22 mouse cellular contexts compared by ENCODE assay signal in genomic region chr1:181291966-181292365, GRCm38 (mm10).
DNase-seq lines count a peak whose midpoint lies in the region; ATAC-seq and TF ChIP-seq lines count a peak whose summit lies in the region.
"Had no signal": no experiment of that assay in that cellular context is flagged by ENCODE, and none has a peak within 500 bp of the region (broad histone marks: within the 10 kb centered on the region; RNA-seq: fewer than 3 reads in every experiment).

No protein-coding gene starts in this region.

- DNase-seq in layer of hippocampus, adult 2 months (ENCODE audit: low spot score in 2 of 2), result no peak
- DNase-seq in layer of hippocampus, adult 18-20 months (ENCODE audit: low spot score in 2 of 2), result no peak
- peak; percentile 6 for DNase-seq in liver, postnatal 0 days
- DNase-seq in liver, result no peak
- peak; percentile 11 for DNase-seq in stomach, postnatal 0 days (ENCODE audit: low spot score)
- no peak for DNase-seq in lung, postnatal 4 days
- DNase-seq: adrenal gland, adult 2 months; adrenal gland, postnatal 10 days; adrenal gland, postnatal 25 days; cerebellum, adult 11 months; cerebellum, adult 18-20 months; cerebellum, adult 8-10 months; cerebellum, adult 9-11 months; cerebellum, postnatal 14 days; cerebellum, postnatal 36 days; embryo, embryonic 11 days had no signal

- peak overlapping the region; percentile 12; the same call in 1 of the 2 replicates for H3K27ac ChIP-seq in layer of hippocampus, adult 2 months
- no peak overlapping the region for H3K27ac ChIP-seq in liver, postnatal 0 days (ENCODE audit: low read depth)
- H3K27ac ChIP-seq in stomach, postnatal 0 days (replicated peaks), result no peak overlapping the region
- H3K27ac ChIP-seq: embryonic facial prominence, embryonic 13.5 days; embryonic facial prominence, embryonic 15.5 days; forebrain, embryonic 10.5 days; forebrain, embryonic 12.5 days had no signal

- H3K4me1 ChIP-seq in liver, postnatal 0 days (ENCODE audit: insufficient read depth), result no peaks in the 10 kb centered on the region
- H3K4me1 ChIP-seq in stomach, postnatal 0 days (replicated peaks; ENCODE audit: control insufficient read depth, insufficient read depth), result no peaks in the 10 kb centered on the region
- H3K4me1 ChIP-seq: embryonic facial prominence, embryonic 15.5 days; forebrain, embryonic 12.5 days had no signal

- no peak overlapping the region for H3K4me3 ChIP-seq in layer of hippocampus, adult 2 months
- no peak overlapping the region for H3K4me3 ChIP-seq in liver, postnatal 0 days (ENCODE audit: low read depth, low read length)
- H3K4me3 ChIP-seq in stomach, postnatal 0 days (ENCODE audit: low read depth, low read length), result no peak overlapping the region
- H3K4me3 ChIP-seq: embryonic facial prominence, embryonic 13.5 days; embryonic facial prominence, embryonic 15.5 days; erythroblast, embryonic 14.5 days; forebrain, embryonic 10.5 days; forebrain, embryonic 12.5 days had no signal

- TF ChIP-seq CTCF in layer of hippocampus, adult 2 months (conservative IDR thresholded peaks at IDR 0.05), result no peak
- no peak for TF ChIP-seq CTCF in liver, postnatal 0 days (IDR thresholded peaks at IDR 0.05; ENCODE audit: low read depth)
- no peak for TF ChIP-seq CTCF in stomach, postnatal 0 days (IDR thresholded peaks at IDR 0.05; ENCODE audit: low read depth)

- H3K9ac ChIP-seq in liver, postnatal 0 days (replicated peaks), result no peak overlapping the region
- no peak overlapping the region for H3K9ac ChIP-seq in stomach, postnatal 0 days (ENCODE audit: low read length)
- H3K9ac ChIP-seq: embryonic facial prominence, embryonic 13.5 days; embryonic facial prominence, embryonic 15.5 days; forebrain, embryonic 12.5 days had no signal

- no peaks in the 10 kb centered on the region for H3K27me3 ChIP-seq in liver, postnatal 0 days (ENCODE audit: insufficient read depth, low read length)
- no peaks in the 10 kb centered on the region for H3K27me3 ChIP-seq in stomach, postnatal 0 days (ENCODE audit: control insufficient read depth, insufficient read depth, low read length)
- H3K27me3 ChIP-seq: embryonic facial prominence, embryonic 13.5 days; embryonic facial prominence, embryonic 15.5 days; forebrain, embryonic 12.5 days had no signal

- no peaks in the 10 kb centered on the region for H3K36me3 ChIP-seq in liver, postnatal 0 days (replicated peaks; ENCODE audit: insufficient read depth, low read length)
- H3K36me3 ChIP-seq in stomach, postnatal 0 days (ENCODE audit: control insufficient read depth, insufficient read depth, low read length), result no peaks in the 10 kb centered on the region
- H3K36me3 ChIP-seq: embryonic facial prominence, embryonic 13.5 days; embryonic facial prominence, embryonic 15.5 days; forebrain, embryonic 10.5 days; forebrain, embryonic 12.5 days had no signal

- WGBS in liver, postnatal 0 days (ENCODE audit: insufficient replicate concordance), result 69% methylated on average over 5 of the region's 5 CpGs
- WGBS in stomach, postnatal 0 days, result 72% methylated on average over 5 of the region's 5 CpGs

- H3K4me2 ChIP-seq in liver, postnatal 0 days (ENCODE audit: low read depth, low read length), result no peak overlapping the region
- H3K4me2 ChIP-seq in stomach, postnatal 0 days (replicated peaks; ENCODE audit: low read depth), result no peak overlapping the region
- H3K4me2 ChIP-seq: embryonic facial prominence, embryonic 13.5 days; embryonic facial prominence, embryonic 15.5 days; forebrain, embryonic 12.5 days had no signal

- no peaks in the 10 kb centered on the region for H3K9me3 ChIP-seq in liver, postnatal 0 days (ENCODE audit: low read length)
- no peaks in the 10 kb centered on the region for H3K9me3 ChIP-seq in stomach, postnatal 0 days (ENCODE audit: control insufficient read depth, low read length)
- H3K9me3 ChIP-seq: embryonic facial prominence, embryonic 13.5 days; embryonic facial prominence, embryonic 15.5 days; forebrain, embryonic 10.5 days; forebrain, embryonic 12.5 days had no signal

- TF ChIP-seq EP300 in liver, postnatal 0 days (IDR thresholded peaks at IDR 0.05; ENCODE audit: low read depth), result no peak
- no peak for TF ChIP-seq EP300 in stomach, postnatal 0 days (optimal IDR thresholded peaks at IDR 0.05)

- ATAC-seq in liver, postnatal 0 days, result no peak
- no peak for ATAC-seq in stomach, postnatal 0 days (ENCODE audit: low FRiP score, low TSS enrichment)
- ATAC-seq: forebrain, embryonic 14.5 days had no signal

Comparison
In these comparisons a context has a peak if more than half of its experiments do, and no peak if none do; other contexts are left out.
1. DNase-seq: peak in liver, postnatal 0 days (single experiment) and stomach, postnatal 0 days (single experiment); none in layer of hippocampus, adult 2 months (0 of 2), layer of hippocampus, adult 18-20 months (0 of 2), liver (single experiment) and lung, postnatal 4 days (0 of 2).